Mouse (Mus musculus) adipocyte (in vitro differentiated cells): Measurements from ENCODE around the gene Bckdha.

Experiments used
- DNase-seq: peaks from one replicate; pipeline ENCODE4 v3.0.0-alpha.2; 2016; ENCODE audit warnings: low spot score

Gene Bckdha

DNA sequence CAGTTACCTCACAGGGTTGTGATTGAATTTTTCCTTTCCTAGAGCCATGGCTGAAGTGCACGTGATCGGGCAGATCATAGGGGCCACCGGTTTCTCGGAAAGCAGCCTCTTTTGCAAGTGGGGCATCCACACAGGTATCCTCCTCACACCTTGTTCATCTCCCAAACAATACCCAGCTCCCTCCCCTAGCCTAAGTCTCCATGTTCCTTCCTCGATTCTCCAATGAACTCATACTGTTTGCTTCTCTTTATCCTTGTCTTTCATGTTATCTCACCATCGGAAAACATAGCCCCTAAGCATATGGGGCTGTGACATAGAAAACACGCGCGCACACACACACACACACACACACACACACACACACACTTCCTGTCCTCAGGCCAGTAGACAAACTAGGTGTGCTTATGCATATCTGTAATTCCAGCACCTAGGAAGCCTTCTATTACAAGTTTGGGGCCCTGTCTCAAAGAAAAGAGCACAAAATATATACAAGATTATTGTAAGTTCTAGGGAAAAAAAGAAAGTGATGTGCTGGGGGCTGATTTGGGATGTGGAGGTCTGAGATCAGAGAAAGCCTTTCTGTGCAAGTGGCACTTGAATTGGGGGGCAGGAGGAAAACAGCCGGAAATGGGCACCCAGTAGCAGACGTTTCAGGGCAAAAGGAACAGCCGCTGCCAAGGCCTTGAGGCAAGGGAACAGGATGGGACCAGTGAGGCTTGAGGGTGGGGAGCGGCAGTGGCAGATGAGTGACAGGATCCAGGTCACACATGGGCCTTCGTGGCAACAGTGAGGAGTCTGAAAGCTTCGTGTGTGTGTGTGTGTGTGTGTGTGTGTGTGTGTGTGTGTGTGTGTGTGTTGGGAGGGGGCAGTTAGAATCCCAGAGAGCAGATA lies 22.8 kb upstream of the Bckdha start:
- DNase-seq, result no peak

DNA sequence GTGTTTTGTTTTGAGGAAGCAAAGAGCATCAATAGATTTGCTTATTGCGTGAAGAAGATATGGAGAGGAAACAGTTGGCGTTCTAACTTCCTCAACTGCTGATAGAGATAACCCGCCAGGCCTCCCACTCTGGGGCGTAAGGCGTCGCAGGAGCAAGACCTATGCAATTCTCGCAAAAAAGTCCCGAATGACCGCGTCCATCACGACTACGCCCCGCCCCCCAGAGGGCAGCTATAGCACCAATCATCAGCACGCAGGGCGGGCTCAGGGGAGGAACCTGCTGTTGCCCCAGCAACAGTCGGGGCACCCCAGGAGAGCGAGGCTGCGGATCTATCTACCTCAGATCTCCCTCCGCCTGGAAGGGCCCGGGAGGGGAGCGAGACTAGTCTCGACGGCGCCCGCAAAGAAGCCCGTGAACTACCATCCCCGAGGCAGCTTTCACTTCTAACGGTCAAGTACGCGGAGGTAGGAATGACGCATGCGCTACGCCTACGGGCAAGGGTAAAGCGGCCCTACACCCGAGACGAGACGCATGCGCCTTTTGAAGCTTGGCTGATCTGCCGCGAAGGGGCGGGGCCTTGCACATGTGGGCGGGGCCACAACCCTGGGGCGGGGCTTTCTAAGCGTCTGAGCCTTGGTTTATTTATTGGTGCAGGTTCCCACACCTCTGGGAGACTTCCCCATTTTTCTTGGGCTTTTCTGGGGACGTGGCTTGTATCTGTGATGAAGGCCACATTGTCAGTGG lies 21.9 kb upstream of the Bckdha start, which contains the start of gene B9d2:
Gene B9d2, plus strand, starts transcription at position 267 of the 745 bp plus-strand sequence.
- DNase-seq, result peak; percentile 94

- DNase-seq, result peak; percentile 47
Measured at GRCm38 (mm10) chr7:25679971-25680370, 21.2 kb upstream of the Bckdha start.

DNA sequence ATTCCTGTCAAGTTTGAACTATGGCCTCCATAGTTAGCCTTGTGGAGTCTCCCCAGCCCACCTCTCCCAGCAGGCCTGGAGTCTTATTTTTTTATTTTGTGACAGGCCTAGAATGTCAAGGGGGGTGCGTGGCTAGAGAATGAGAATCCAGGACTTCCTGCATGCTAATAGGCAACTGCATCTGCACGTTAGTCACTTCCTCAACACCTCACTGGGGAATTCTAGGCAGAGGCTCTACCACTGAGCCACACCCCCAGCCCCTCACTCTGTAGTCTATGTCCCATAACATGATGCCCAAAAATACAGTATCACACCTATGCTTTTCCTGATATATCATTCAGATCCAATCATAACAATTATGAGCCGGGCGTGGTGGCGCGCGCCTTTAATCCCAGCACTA lies 18.2 kb upstream of the Bckdha start:
- no peak for DNase-seq

DNA sequence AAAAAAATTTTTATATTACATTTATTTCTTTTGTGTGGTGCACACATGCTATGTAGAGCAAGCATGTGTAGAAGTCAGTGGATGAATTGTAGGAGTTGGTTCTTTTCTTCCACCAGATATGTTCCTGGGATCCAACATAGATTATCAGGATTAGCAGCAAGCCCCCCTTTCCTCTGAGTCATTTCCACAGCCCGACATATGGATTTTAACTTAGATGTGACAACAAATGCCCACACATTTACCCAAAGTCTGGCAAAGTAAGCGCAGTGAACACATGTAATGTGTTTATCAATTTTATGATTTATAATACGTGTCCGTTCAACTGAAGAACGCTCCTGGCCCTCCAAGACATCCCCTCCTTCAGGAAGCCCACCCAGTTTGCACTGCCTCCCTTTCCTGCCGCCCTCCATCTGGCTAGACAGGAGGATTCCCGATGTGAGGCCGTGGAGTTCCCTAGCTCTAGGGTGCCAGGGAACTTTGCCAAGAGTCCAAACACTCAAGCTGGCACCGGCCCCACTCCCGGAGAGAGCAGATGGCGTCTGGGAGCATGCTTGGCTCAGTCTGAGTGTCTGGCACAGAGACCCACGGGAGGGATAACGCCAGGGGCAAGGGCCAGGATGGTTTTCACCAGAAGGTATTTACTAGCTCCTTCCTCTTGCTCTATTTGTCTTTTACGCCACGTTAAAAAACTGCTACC lies 17.5 kb upstream of the Bckdha start:
- peak; percentile 89 for DNase-seq

GRCm38 (mm10) chr7:25675405-25675804 lies 16.6 kb upstream of the Bckdha start:
- no peak for DNase-seq

GRCm38 (mm10) chr7:25674719-25675300 lies 16.0 kb upstream of the Bckdha start, which contains the start of gene Tmem91:
TSS of gene Tmem91 (minus strand) at chr7:25675166.
- no peak for DNase-seq

DNA sequence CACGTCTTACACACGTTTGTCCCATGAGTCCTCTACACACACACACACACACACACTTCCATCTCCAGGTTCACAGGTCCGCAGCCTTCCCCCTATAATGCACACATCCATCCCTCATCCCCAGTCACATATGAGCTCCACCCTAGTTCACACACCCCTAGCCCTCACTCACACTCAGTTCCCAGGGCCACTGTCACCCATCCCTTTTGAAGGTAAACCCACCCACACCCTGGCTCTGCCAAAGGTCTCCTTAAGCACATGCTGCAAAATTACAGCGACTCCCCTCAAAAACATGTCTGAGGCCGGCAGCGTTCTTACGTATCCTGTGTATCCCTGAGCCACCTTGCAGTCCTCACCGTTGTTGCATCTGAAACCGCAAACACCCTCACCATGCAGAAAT lies 15.5 kb upstream of the Bckdha start:
- DNase-seq, result no peak

DNA sequence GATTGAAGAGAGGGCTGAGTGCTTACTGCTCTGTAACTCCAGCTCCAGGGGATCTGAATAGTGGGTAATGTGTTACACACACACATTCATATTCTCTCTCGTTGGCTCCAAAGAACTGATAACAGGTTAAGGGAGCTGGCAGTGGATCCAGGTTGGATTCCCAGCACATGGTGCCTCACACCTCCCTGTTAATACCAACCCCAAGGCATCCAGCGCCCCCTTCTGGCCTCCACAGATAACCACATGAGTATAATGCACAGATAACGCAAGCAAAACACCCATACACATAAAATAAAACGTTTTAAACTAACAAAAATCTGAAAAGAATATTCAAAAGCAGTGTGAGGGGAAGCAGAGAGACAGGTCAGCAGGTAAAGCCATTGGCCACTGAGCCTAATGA lies 13.7 kb upstream of the Bckdha start:
- DNase-seq, result no peak

GRCm38 (mm10) chr7:25671686-25672085 lies 12.9 kb upstream of the Bckdha start:
- no peak for DNase-seq

DNA sequence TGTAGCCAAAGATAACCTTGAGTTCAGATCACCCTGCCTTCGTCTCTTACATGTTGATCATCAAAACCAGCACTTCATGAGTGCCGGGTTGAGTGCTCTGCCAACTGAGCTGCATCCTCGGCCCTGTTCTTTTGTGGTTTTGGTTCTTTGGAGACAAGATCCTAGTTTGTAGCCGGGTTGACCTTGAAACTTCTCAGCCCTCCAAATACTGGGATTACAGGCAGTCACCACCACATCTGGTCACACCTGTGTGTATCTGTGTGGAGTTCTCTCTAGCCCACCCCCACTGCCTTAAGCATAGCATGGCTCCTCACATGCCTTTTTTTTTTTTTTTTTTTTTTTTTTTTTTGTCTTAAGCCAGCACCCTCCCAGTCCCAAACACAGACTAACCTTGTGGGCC lies 11.3 kb upstream of the Bckdha start:
- no peak for DNase-seq

DNA sequence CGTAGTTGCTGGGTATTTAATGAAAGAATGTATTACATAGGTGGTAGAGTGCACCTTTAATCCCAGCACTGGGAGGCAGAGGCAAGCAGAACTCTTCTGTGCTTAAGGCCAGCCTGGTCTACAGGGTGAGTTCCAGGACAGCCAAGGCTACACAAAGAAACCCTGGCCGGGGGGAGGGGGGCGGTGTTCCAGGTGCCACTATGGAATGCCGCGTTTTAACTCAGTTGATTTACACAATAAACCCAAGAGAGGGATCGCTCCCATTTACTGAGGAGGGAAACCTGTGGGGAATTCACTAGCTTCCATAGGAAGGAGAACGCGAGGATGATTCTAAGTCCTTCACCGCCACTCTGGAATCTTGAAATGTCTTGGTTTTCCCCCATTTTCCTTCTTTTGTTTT lies 10.8 kb upstream of the Bckdha start:
- no peak for DNase-seq

- no peak for DNase-seq
Measured at GRCm38 (mm10) chr7:25669158-25669557, 10.4 kb upstream of the Bckdha start.

DNA sequence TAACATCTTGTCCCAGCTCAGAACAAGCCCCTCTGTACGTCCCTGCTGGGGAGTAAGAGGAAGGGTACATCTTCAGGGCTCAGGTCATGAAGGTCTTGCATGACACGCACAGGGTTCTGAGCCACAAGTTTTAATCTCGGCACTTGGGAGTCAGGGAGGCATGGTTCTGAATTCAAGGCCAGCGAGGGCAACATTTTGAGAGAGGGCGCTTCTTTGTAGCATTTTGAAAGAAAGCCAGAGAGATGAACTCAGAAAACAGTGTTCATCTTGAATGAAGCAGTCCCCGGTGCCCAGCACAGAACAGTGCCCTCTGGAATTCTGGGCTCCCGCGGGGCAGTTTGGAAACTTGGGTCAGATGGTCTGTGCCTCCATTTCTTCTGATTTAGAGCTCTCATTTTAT lies 7.6 kb upstream of the Bckdha start:
- DNase-seq, result no peak

- peak; percentile 59 for DNase-seq
Measured at GRCm38 (mm10) chr7:25657785-25658184, 996 bp downstream of the Bckdha start.

GRCm38 (mm10) chr7:25655601-25656428 lies 3.0 kb downstream of the Bckdha start:
- DNase-seq, result peak; percentile 17

DNA sequence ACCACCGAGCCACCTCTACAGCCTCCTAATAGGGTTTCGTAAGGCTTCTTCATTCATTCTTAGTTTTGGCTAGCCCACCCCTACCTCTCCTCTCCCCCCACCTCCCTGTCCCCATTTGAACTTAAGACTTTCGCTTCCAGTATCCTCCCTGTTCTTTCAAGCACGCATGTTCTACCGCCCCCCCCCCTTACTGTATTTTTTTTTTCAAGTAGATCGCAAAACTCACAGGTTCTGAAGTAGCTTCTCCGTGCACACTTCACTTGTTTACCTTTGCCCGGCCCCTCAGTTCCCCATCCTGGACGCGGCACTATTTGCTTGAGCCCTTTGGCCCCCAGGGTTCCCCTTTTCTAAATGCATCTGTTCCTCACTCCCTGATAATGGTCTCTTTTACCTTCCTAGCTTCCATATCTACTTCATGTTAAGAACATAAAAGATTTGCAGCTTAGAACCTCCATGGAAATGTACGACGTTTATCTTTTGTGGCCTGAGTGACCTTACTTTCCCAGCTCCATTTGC lies 6.5 kb downstream of the Bckdha start:
- DNase-seq, result no peak

- DNase-seq, result no peak
Measured at GRCm38 (mm10) chr7:25651281-25651680, 7.5 kb downstream of the Bckdha start.

DNA sequence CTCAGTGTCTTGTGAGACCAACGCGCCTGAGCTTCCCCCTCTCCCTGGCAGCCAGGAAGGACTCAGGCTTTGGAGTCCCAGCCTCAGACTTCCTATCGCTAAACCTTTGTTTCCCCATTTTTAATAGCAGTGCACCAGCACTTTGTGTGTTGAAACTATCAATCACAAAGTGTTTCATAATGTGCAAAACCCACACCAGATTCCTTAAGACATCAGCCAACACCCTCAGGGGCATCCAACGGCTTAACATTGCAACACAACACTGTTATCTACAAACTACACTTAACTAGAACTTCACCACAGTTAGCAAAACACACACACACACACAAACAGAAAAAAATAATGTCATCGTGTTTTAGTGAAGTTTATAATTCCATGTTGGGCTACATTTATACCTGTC lies 8.9 kb downstream of the Bckdha start:
- DNase-seq, result peak; percentile 36

GRCm38 (mm10) chr7:25647574-25648123 lies 11.1 kb downstream of the Bckdha start:
- no peak for DNase-seq

- DNase-seq, result no peak
Measured at GRCm38 (mm10) chr7:25645074-25645473, 13.7 kb downstream of the Bckdha start.
